Mouse (Mus musculus): ENCODE measurements at regions not wholly inside any gene's neighbourhood (a gene's known extent, or its start where the extent isn't known, plus 50 kb on each side); places are given as distances from the start of the nearest gene placed in this dataset.
A peak's percentile ranks its signal among the peaks of the same experiment; 100 is the strongest.

- H3K4me1 ChIP-seq, result peaks cover 29% of the 10 kb centered on the region
- no peak overlapping the region for H3K4me3 ChIP-seq
- H3K36me3 ChIP-seq, result no peaks in the 10 kb centered on the region
- peak; percentile 24 for DNase-seq (ENCODE audit: low spot score)
- H3K9me3 ChIP-seq (replicated peaks), result no peaks in the 10 kb centered on the region
- H3K27ac ChIP-seq (replicated peaks), result peak overlapping the region; percentile 46
- H3K27me3 ChIP-seq (ENCODE audit: low read depth, poor library complexity, severe bottlenecking), result no peaks in the 10 kb centered on the region
- 12% methylated on average over 3 of the region's 3 CpGs for WGBS
Measured at GRCm38 (mm10) chr5:28563401-28563800, 96.3 kb upstream of the Shh start.

GRCm38 (mm10) chr5:28562917-28563316 is 95.9 kb upstream of the Shh start:
- Histone ChIP-seq H3K27ac (replicated peaks) (peak overlapping the region; percentile 46; the same call in 1 of the 2 replicates), H3K27me3 (ENCODE audit: low read depth, poor library complexity, severe bottlenecking) (no peaks in the 10 kb centered on the region), H3K4me1 (peaks cover 24% of the 10 kb centered on the region), H3K4me3 (no peak overlapping the region), H3K36me3 (no peaks in the 10 kb centered on the region), H3K9me3 (replicated peaks) (no peaks in the 10 kb centered on the region)
- WGBS, result 75% methylated on average over 1 of the region's 1 CpGs
- DNase-seq (ENCODE audit: low spot score), result no peak

- WGBS, result 87% methylated on average over 2 of the region's 2 CpGs
- no peaks in the 10 kb centered on the region for H3K9me3 ChIP-seq (replicated peaks)
Measured at GRCm38 (mm10) chr5:28553543-28553942, 86.5 kb upstream of the Shh start.

GRCm38 (mm10) chr5:28530202-28530855 is 63.3 kb upstream of the Shh start:
- H3K36me3 ChIP-seq, result no peaks in the 10 kb centered on the region
- H3K27me3 ChIP-seq (ENCODE audit: low read depth, poor library complexity, severe bottlenecking), result no peaks in the 10 kb centered on the region
- no peak for DNase-seq (ENCODE audit: low spot score)
- WGBS, result 63% methylated on average over 6 of the region's 6 CpGs
- no peaks in the 10 kb centered on the region for H3K9me3 ChIP-seq (replicated peaks)
- H3K4me3 ChIP-seq, result no peak overlapping the region
- H3K4me1 ChIP-seq, result peaks cover 23% of the 10 kb centered on the region
- no peak overlapping the region for H3K27ac ChIP-seq (replicated peaks)

More at GRCm38 (mm10) chr5:28553543-28553942, 86.5 kb upstream of the Shh start:
- no peaks in the 10 kb centered on the region for H3K4me1 ChIP-seq
- no peak overlapping the region for H3K4me3 ChIP-seq
- DNase-seq (ENCODE audit: low spot score), result no peak
- no peaks in the 10 kb centered on the region for H3K27me3 ChIP-seq (ENCODE audit: low read depth, poor library complexity, severe bottlenecking)
- H3K27ac ChIP-seq (replicated peaks), result no peak overlapping the region
- no peaks in the 10 kb centered on the region for H3K36me3 ChIP-seq

GRCm38 (mm10) chr5:28526435-28526834 is 59.4 kb upstream of the Shh start:
- Histone ChIP-seq H3K4me1 (peaks cover 18% of the 10 kb centered on the region), H3K27me3 (ENCODE audit: low read depth, poor library complexity, severe bottlenecking) (no peaks in the 10 kb centered on the region), H3K36me3 (no peaks in the 10 kb centered on the region), H3K27ac (replicated peaks) (no peak overlapping the region), H3K9me3 (replicated peaks) (no peaks in the 10 kb centered on the region), H3K4me3 (no peak overlapping the region)
- DNase-seq (ENCODE audit: low spot score), result no peak
- WGBS, result 77% methylated on average over 3 of the region's 3 CpGs

- H3K4me3 ChIP-seq, result no peak overlapping the region
- no peak for DNase-seq (ENCODE audit: low spot score)
- no peaks in the 10 kb centered on the region for H3K36me3 ChIP-seq
- H3K27ac ChIP-seq (replicated peaks), result no peak overlapping the region
- no peaks in the 10 kb centered on the region for H3K27me3 ChIP-seq (ENCODE audit: low read depth, poor library complexity, severe bottlenecking)
- no peaks in the 10 kb centered on the region for H3K9me3 ChIP-seq (replicated peaks)
- peaks cover 8% of the 10 kb centered on the region for H3K4me1 ChIP-seq
- WGBS, result 74% methylated on average over 9 of the region's 9 CpGs
Measured at GRCm38 (mm10) chr5:28520800-28521707, 54.0 kb upstream of the Shh start.

- Histone ChIP-seq H3K9me3 (replicated peaks) (no peaks in the 10 kb centered on the region), H3K27me3 (ENCODE audit: low read depth, poor library complexity, severe bottlenecking) (no peaks in the 10 kb centered on the region), H3K4me3 (no peak overlapping the region)
Measured at GRCm38 (mm10) chr5:28519059-28519543, 52.0 kb upstream of the Shh start.

More at GRCm38 (mm10) chr5:28519059-28519543, 52.0 kb upstream of the Shh start:
- no peaks in the 10 kb centered on the region for H3K36me3 ChIP-seq
- peaks cover 5% of the 10 kb centered on the region for H3K4me1 ChIP-seq
- WGBS, result 93% methylated on average over 3 of the region's 3 CpGs
- no peak overlapping the region for H3K27ac ChIP-seq (replicated peaks)
- DNase-seq (ENCODE audit: low spot score), result no peak

All from midbrain, embryonic 10.5 days (tissue).